Mouse (Mus musculus) heart, embryonic 13.5 days (tissue): Measurements from ENCODE around the gene Gm9045. TPM values are rescaled to one million over a fixed set of nuclear protein-coding genes. Genes with fewer than 3 reads are reported as not detected.
"Not testable (repeated sequence)": the region's sequence is repeated elsewhere in the genome, so short reads cannot be mapped to it uniquely, and the experiment has no call there.

Experiments
- ATAC-seq: fragments of 200-750 bp; cut with Nextera tagmentation; 2 replicates; pipeline ENCODE4 v1.8.0; 2017; ENCODE audit warnings: moderate TSS enrichment; ENCODE audit not compliant: insufficient number of reproducible peaks, low FRiP score, low TSS enrichment; ENCODE audit errors: extremely low read depth
- H3K27ac ChIP-seq: fragments of 300-500 bp; sonication (generic); replicated peaks from 2 replicates; pipeline ENCODE4 v1.5.1; 2015; ENCODE audit warnings: moderate library complexity, mild to moderate bottlenecking, inconsistent platforms
- H3K27me3 ChIP-seq: fragments of 300-500 bp; sonication (generic); replicated peaks from 2 replicates; pipeline ENCODE4 v1.6.1; 2015; ENCODE audit warnings: mild to moderate bottlenecking, inconsistent platforms
- H3K36me3 ChIP-seq: fragments of 300-500 bp; sonication (generic); 2 replicates; pipeline ENCODE4 v1.6.1; 2015; ENCODE audit warnings: mild to moderate bottlenecking, inconsistent platforms
- H3K4me1 ChIP-seq: fragments of 300-500 bp; sonication (generic); 2 replicates; pipeline ENCODE4 v1.6.1; 2015; ENCODE audit warnings: inconsistent platforms
- H3K4me2 ChIP-seq: fragments of 300-500 bp; sonication (generic); 2 replicates; pipeline ENCODE4 v1.6.1; 2015; ENCODE audit warnings: inconsistent platforms, mild to moderate bottlenecking, moderate library complexity
- H3K4me3 ChIP-seq: fragments of 300-500 bp; sonication (generic); 2 replicates; pipeline ENCODE4 v1.5.1; 2015; ENCODE audit warnings: moderate library complexity, mild to moderate bottlenecking, inconsistent platforms
- H3K9ac ChIP-seq: fragments of 300-500 bp; sonication (generic); 2 replicates; pipeline ENCODE4 v1.6.1; 2015; ENCODE audit warnings: inconsistent platforms, mild to moderate bottlenecking, moderate library complexity
- H3K9me3 ChIP-seq: fragments of 300-500 bp; sonication (generic); 2 replicates; pipeline ENCODE4 v1.6.1; 2016; ENCODE audit warnings: inconsistent platforms
- WGBS: fragments of 180-500 bp; shearing (Covaris S2); methylation state at CpG from one replicate; pipeline ENCODE4 v1.1.7; 2015; ENCODE audit warnings: mixed read lengths; 5-methylcytosine and 5-hydroxymethylcytosine counted together
- polyA plus RNA-seq: library from polyadenylated mRNA; unstranded; fragments of >200 nt; fragmentation: Nextera tagmentation; extraction: Ambion mirVana; gene quantifications from 2 replicates; pipeline ENCODE4 v1.2.1, GENCODE M21; 2015

The Gm9045 gene
- polyA plus RNA-seq = 0.08 TPM in 1 of 2 replicates, not detected in the other

DNA sequence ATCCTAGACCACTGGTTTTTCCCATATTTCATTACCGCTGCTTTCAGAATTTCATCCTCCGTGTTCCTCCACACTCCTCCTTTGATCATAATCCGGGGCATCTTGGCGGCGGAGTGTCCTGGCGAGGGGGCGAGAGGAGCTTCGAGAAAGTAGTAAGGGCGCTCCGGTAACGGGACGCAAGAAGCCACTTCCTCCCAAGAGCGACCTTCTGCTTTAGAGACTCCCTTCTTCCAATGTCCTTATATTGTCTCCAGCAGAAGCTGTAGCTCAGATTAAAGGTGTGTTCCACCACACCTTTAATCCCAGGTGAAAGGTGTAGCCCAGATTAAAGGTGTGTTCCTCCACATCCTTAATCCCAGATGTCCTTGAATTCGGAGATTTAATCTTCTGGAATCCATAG is at the start of gene Gm9045:
Gene Gm9045 (minus strand): TSS at position 101 of the 400 bp plus-strand sequence.
- ATAC-seq, H3K4me2 ChIP-seq, H3K27ac ChIP-seq, H3K4me3 ChIP-seq, H3K9me3 ChIP-seq, H3K4me1 ChIP-seq, H3K27me3 ChIP-seq, H3K36me3 ChIP-seq, H3K9ac ChIP-seq: not testable (repeated sequence)
- no CpG with 5 or more reads among the region's 14 CpGs for WGBS

DNA sequence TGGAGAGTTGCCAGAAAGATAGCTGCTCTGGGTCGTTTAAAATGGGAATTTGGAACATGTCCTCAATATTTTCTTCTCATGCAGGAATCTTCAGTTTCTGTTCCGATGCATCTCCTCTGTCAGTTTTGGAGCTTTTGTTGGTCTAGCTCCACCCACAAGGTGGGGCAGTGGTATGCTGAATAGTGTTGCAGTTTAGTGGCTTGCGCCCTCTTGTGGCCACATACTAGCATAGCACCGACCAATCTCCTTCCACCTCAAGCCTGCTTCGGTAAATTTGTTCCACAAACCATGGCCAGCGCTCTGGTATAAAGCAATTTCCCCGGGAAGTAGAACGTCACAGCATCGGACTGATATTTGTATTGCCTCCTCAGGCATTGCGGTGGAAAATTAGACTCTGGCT is 32.8 kb upstream of the Gm9045 start:
- no peaks in the 10 kb centered on the region for H3K36me3 ChIP-seq
- no peak for ATAC-seq
- 9% methylated on average over 10 of the region's 10 CpGs for WGBS
- H3K4me1 ChIP-seq = no peaks in the 10 kb centered on the region
- H3K4me2 ChIP-seq = peak overlapping the region; percentile 56
- H3K4me3 ChIP-seq = peak overlapping the region; percentile 19; the same call in 1 of the 2 replicates
- no peak overlapping the region for H3K27ac ChIP-seq
- H3K9me3 ChIP-seq = no peaks in the 10 kb centered on the region
- H3K27me3 ChIP-seq = no peaks in the 10 kb centered on the region
- no peak overlapping the region for H3K9ac ChIP-seq

DNA sequence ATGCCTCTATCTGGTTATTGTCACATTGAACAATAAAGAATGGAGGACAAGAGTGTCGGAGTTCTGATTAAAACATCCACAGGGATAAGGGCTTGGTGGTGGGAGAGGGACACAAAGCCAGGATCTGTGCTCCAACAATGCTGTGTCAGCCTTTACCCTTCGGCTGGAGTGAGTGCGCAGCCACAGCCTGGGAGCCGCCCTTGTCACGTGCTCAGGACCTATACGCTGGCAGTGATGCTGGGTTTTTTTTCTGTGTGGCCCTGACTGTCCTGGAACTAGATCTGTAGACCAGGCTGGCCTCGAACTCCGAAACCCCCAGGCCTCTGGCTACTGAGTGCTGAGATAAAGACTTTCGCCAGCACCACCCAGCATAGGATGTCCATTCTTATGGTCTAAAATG is 31.9 kb upstream of the Gm9045 start:
- Histone ChIP-seq H3K27ac (no peak overlapping the region), H3K36me3 (no peaks in the 10 kb centered on the region), H3K4me1 (no peaks in the 10 kb centered on the region), H3K9me3 (no peaks in the 10 kb centered on the region), H3K27me3 (no peaks in the 10 kb centered on the region), H3K4me3 (no peak overlapping the region), H3K4me2 (no peak overlapping the region), H3K9ac (no peak overlapping the region)
- 82% methylated on average over 9 of the region's 9 CpGs for WGBS
- ATAC-seq = no peak

DNA sequence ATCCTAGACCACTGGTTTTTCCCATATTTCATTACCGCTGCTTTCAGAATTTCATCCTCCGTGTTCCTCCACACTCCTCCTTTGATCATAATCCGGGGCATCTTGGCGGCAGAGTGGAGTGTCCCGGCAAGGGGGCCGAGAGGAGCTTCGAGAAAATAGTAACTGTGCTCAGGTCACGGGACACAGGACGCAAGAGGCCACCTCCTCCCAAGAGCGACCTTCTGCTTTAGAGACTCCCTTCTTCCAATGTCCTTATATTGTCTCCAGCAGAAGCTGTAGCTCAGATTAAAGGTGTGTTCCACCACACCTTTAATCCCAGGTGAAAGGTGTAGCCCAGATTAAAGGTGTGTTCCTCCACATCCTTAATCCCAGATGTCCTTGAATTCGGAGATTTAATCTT is 16.4 kb upstream of the Gm9045 start, which contains the start of gene Gm9049:
Gene Gm9049 (minus strand): TSS at position 101 of the 400 bp plus-strand sequence.
- WGBS = 71% methylated on average over 1 of the region's 11 CpGs
- H3K4me1 ChIP-seq, H3K27ac ChIP-seq, H3K4me3 ChIP-seq, ATAC-seq, H3K9me3 ChIP-seq, H3K36me3 ChIP-seq, H3K9ac ChIP-seq, H3K4me2 ChIP-seq, H3K27me3 ChIP-seq: not testable (repeated sequence)

DNA sequence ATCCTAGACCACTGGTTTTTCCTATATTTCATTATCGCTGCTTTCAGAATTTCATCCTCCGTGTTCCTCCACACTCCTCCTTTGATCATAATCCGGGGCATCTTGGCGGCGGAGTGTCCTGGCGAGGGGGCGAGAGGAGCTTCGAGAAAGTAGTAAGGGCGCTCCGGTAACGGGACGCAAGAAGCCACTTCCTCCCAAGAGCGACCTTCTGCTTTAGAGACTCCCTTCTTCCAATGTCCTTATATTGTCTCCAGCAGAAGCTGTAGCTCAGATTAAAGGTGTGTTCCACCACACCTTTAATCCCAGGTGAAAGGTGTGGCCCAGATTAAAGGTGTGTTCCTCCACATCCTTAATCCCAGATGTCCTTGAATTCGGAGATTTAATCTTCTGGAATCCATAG is 10.9 kb upstream of the Gm9045 start, which contains the start of gene Gm9048:
Gene Gm9048 (minus strand): TSS at position 101 of the 400 bp plus-strand sequence.
- not testable (repeated sequence) for H3K9ac ChIP-seq, H3K9me3 ChIP-seq, H3K27me3 ChIP-seq, H3K27ac ChIP-seq, H3K4me1 ChIP-seq, H3K4me3 ChIP-seq, H3K36me3 ChIP-seq, ATAC-seq, H3K4me2 ChIP-seq
- 50% methylated on average over 1 of the region's 14 CpGs for WGBS

DNA sequence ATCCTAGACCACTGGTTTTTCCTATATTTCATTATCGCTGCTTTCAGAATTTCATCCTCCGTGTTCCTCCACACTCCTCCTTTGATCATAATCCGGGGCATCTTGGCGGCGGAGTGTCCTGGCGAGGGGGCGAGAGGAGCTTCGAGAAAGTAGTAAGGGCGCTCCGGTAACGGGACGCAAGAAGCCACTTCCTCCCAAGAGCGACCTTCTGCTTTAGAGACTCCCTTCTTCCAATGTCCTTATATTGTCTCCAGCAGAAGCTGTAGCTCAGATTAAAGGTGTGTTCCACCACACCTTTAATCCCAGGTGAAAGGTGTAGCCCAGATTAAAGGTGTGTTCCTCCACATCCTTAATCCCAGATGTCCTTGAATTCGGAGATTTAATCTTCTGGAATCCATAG is 5.5 kb upstream of the Gm9045 start, which contains the start of gene Gm9046:
Gene Gm9046 (minus strand): TSS at position 101 of the 400 bp plus-strand sequence.
- not testable (repeated sequence) for H3K4me1 ChIP-seq, H3K4me2 ChIP-seq, ATAC-seq, H3K27ac ChIP-seq, H3K9me3 ChIP-seq, H3K9ac ChIP-seq, H3K4me3 ChIP-seq, H3K27me3 ChIP-seq, H3K36me3 ChIP-seq
- WGBS = no CpG with 5 or more reads among the region's 14 CpGs

DNA sequence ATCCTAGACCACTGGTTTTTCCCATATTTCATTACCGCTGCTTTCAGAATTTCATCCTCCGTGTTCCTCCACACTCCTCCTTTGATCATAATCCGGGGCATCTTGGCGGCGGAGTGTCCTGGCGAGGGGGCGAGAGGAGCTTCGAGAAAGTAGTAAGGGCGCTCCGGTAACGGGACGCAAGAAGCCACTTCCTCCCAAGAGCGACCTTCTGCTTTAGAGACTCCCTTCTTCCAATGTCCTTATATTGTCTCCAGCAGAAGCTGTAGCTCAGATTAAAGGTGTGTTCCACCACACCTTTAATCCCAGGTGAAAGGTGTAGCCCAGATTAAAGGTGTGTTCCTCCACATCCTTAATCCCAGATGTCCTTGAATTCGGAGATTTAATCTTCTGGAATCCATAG is 5.3 kb downstream of the Gm9045 start, which contains the start of gene Gm9044:
Gene Gm9044 (minus strand): TSS at position 101 of the 400 bp plus-strand sequence.
- not testable (repeated sequence) for ATAC-seq, H3K4me1 ChIP-seq, H3K4me2 ChIP-seq, H3K4me3 ChIP-seq, H3K27ac ChIP-seq, H3K36me3 ChIP-seq, H3K9me3 ChIP-seq, H3K27me3 ChIP-seq, H3K9ac ChIP-seq
- no CpG with 5 or more reads among the region's 14 CpGs for WGBS

DNA sequence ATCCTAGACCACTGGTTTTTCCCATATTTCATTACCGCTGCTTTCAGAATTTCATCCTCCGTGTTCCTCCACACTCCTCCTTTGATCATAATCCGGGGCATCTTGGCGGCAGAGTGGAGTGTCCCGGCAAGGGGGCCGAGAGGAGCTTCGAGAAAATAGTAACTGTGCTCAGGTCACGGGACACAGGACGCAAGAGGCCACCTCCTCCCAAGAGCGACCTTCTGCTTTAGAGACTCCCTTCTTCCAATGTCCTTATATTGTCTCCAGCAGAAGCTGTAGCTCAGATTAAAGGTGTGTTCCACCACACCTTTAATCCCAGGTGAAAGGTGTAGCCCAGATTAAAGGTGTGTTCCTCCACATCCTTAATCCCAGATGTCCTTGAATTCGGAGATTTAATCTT is 10.8 kb downstream of the Gm9045 start, which contains the start of gene Gm9040:
Gene Gm9040 (minus strand): TSS at position 101 of the 400 bp plus-strand sequence.
- H3K4me3 ChIP-seq, H3K27ac ChIP-seq, H3K9ac ChIP-seq, H3K4me2 ChIP-seq, H3K9me3 ChIP-seq, H3K27me3 ChIP-seq, ATAC-seq, H3K36me3 ChIP-seq, H3K4me1 ChIP-seq: not testable (repeated sequence)
- WGBS = no CpG with 5 or more reads among the region's 11 CpGs

DNA sequence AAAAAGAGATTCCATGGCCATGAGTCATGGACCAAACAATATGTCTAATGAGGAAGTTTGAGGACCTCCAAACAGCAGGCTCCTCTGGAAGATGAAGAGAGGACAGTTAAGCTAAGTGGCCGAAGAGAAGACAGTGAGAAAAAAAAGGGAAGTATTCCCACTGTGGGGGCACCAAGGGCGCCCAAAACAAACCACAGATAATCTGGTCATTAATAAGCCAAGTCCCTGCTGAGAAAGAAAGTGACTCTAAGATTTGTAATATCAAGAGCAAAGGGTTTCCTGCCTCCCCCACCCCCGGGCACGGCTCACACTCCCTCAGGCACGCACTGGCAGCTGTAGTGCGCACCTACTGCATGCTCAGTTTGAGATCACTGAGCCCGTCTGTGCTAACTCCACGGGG is 18.6 kb downstream of the Gm9045 start:
- Histone ChIP-seq H3K27me3 (no peaks in the 10 kb centered on the region), H3K27ac (no peak overlapping the region), H3K36me3 (no peaks in the 10 kb centered on the region), H3K4me1 (no peaks in the 10 kb centered on the region), H3K9me3 (no peaks in the 10 kb centered on the region), H3K4me2 (no peak overlapping the region), H3K4me3 (no peak overlapping the region), H3K9ac (no peak overlapping the region)
- 74% methylated on average over 8 of the region's 8 CpGs for WGBS
- no peak for ATAC-seq

DNA sequence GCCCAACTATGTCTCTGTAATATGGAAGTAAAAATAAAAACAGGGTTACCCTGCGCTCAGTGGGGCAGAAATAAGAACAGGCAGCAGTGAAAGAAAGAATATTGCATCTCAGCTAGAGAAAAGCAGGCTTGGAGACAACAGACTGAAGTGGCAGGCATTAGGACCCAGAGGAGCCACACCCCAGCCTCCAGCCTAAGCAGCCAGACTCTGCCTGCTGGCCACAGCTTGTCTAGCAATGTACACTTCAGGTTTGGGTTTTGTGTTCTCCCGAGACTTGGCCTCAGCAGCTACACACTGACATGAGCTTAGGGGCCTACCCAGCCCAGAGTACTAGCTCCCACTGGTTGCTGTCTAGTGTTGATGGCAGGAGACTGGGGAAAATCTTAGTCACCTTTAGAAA is 35.5 kb downstream of the Gm9045 start:
- H3K9me3 ChIP-seq, H3K36me3 ChIP-seq, H3K9ac ChIP-seq, H3K4me2 ChIP-seq, H3K4me1 ChIP-seq, H3K4me3 ChIP-seq, H3K27ac ChIP-seq, ATAC-seq, H3K27me3 ChIP-seq: not testable (repeated sequence)
- 32% methylated on average over 2 of the region's 2 CpGs for WGBS

DNA sequence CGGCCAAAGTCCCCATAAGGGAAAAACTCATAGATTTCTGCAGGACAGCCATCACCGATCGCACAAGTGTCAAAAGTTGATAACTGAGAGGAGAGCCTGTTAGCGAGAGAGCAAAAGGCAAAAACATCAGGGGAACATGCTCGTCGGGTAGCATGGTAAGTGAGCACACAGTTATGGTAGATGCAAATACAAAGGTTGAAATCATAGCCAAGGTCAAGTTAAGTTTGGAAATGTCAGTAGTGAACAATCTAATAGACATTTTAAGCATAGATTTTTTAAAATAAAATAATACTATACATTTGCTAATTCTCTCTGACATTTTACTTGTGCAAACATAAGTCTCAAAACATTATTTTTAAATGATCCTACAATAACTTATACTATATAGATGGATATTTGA is 42.7 kb downstream of the Gm9045 start, which contains the start of gene Iltifb:
Gene Iltifb (minus strand): TSS at position 101 of the 400 bp plus-strand sequence.
- WGBS = 70% methylated on average over 6 of the region's 6 CpGs

More for the DNA sequence above, 42.7 kb downstream of the Gm9045 start, which contains the start of gene Iltifb:
- Histone ChIP-seq H3K36me3 (no peaks in the 10 kb centered on the region), H3K4me3 (no peak within 1 kb of the TSS), H3K9me3 (no peaks in the 10 kb centered on the region), H3K4me1 (no peaks in the 10 kb centered on the region), H3K9ac (no peak within 1 kb of the TSS), H3K4me2 (no peak within 1 kb of the TSS), H3K27ac (no peak within 1 kb of the TSS), H3K27me3 (no peaks in the 10 kb centered on the region)
- ATAC-seq = no peak
